Mouse (Mus musculus): Measurements from ENCODE around the gene Pcdh19.
A peak's percentile ranks its signal among the peaks of the same experiment; 100 is the strongest.
"Not testable (repeated sequence)": the region's sequence is repeated elsewhere in the genome, so short reads cannot be mapped to it uniquely, and the experiment has no call there.

Gene Pcdh19

GRCm38 (mm10) chrX:133688840-133689239 lies at the start of gene Pcdh19:
Gene Pcdh19 (minus strand): TSS chrX:133688987.
- peak in 1 of 2 experiments; percentile 74 for DNase-seq (ENCODE audit: low spot score in 2 of 2)

GRCm38 (mm10) chrX:133735871-133736270 lies 47.1 kb upstream of the Pcdh19 start:
- no peak for DNase-seq (ENCODE audit: low spot score in 2 of 2)

GRCm38 (mm10) chrX:133734984-133735383 lies 46.2 kb upstream of the Pcdh19 start:
- peak in 1 of 2 experiments; percentile 5 for DNase-seq (ENCODE audit: low spot score in 2 of 2)

GRCm38 (mm10) chrX:133721517-133721916 lies 32.7 kb upstream of the Pcdh19 start:
- no peak for DNase-seq (ENCODE audit: low spot score in 2 of 2)

- no peak for DNase-seq (ENCODE audit: low spot score in 2 of 2)
Observed at GRCm38 (mm10) chrX:133710621-133711020, 21.8 kb upstream of the Pcdh19 start.

GRCm38 (mm10) chrX:133702902-133703301 lies 14.1 kb upstream of the Pcdh19 start:
- no peak for DNase-seq (ENCODE audit: low spot score in 2 of 2)

- DNase-seq (ENCODE audit: low spot score in 2 of 2), result not testable (repeated sequence)
Observed at GRCm38 (mm10) chrX:133697871-133698270, 9.1 kb upstream of the Pcdh19 start.

- no peak for DNase-seq (ENCODE audit: low spot score in 2 of 2)
Observed at GRCm38 (mm10) chrX:133696461-133696860, 7.7 kb upstream of the Pcdh19 start.

- no peak for DNase-seq (ENCODE audit: low spot score in 2 of 2)
Observed at GRCm38 (mm10) chrX:133693037-133693760, 4.4 kb upstream of the Pcdh19 start.

- DNase-seq (ENCODE audit: low spot score in 2 of 2), result no peak
Observed at GRCm38 (mm10) chrX:133692392-133692790, 3.6 kb upstream of the Pcdh19 start.

- DNase-seq (ENCODE audit: low spot score in 2 of 2), result peak; percentile 42 to 71
Observed at GRCm38 (mm10) chrX:133691581-133692391, 3.0 kb upstream of the Pcdh19 start.

- DNase-seq (ENCODE audit: low spot score in 2 of 2), result no peak
Observed at GRCm38 (mm10) chrX:133690822-133691221, 2.0 kb upstream of the Pcdh19 start.

- no peak for DNase-seq (ENCODE audit: low spot score in 2 of 2)
Observed at GRCm38 (mm10) chrX:133689576-133690250, 926 bp upstream of the Pcdh19 start.

- DNase-seq (ENCODE audit: low spot score in 2 of 2), result no peak
Observed at GRCm38 (mm10) chrX:133688156-133688555, 631 bp downstream of the Pcdh19 start.

- no peak for DNase-seq (ENCODE audit: low spot score in 2 of 2)
Observed at GRCm38 (mm10) chrX:133687666-133688151, 1.1 kb downstream of the Pcdh19 start.

GRCm38 (mm10) chrX:133686533-133687311 lies 2.1 kb downstream of the Pcdh19 start:
- no peak for DNase-seq (ENCODE audit: low spot score in 2 of 2)

GRCm38 (mm10) chrX:133685572-133685971 lies 3.2 kb downstream of the Pcdh19 start:
- DNase-seq (ENCODE audit: low spot score in 2 of 2), result no peak

- DNase-seq (ENCODE audit: low spot score in 2 of 2), result no peak
Observed at GRCm38 (mm10) chrX:133683961-133684360, 4.8 kb downstream of the Pcdh19 start.

- DNase-seq (ENCODE audit: low spot score in 2 of 2), result no peak
Observed at GRCm38 (mm10) chrX:133675121-133675520, 13.7 kb downstream of the Pcdh19 start.

- no peak for DNase-seq (ENCODE audit: low spot score in 2 of 2)
Observed at GRCm38 (mm10) chrX:133673796-133674195, 15.0 kb downstream of the Pcdh19 start.

- no peak for DNase-seq (ENCODE audit: low spot score in 2 of 2)
Observed at GRCm38 (mm10) chrX:133660111-133660510, 28.7 kb downstream of the Pcdh19 start.

Data from left cerebral cortex, adult 9 months (tissue).